Mouse (Mus musculus) hindbrain, embryonic 11.5 days (tissue): ENCODE results near the gene Ccdc158. TPM values are rescaled to one million over a fixed set of nuclear protein-coding genes. Genes with fewer than 3 reads are reported as not detected.

ENCODE experiments used
- ATAC-seq: fragments of 200-750 bp; cut with Nextera tagmentation; 2 replicates; pipeline ENCODE4 v1.8.0; 2017; ENCODE audit warnings: mild to moderate bottlenecking, moderate TSS enrichment, moderate library complexity; ENCODE audit not compliant: low FRiP score
- DNase-seq: peaks from one replicate; pipeline ENCODE4 v3.0.0-alpha.2; 2015; ENCODE audit warnings: low spot score
- H3K27ac ChIP-seq: fragments of 300-500 bp; sonication (generic); 2 replicates; pipeline ENCODE4 v1.5.1; 2014; ENCODE audit warnings: mild to moderate bottlenecking, low read depth, low read length
- H3K27me3 ChIP-seq: fragments of 300-500 bp; sonication (generic); 2 replicates; pipeline ENCODE4 v1.6.1; 2014; ENCODE audit warnings: mild to moderate bottlenecking, low read length, moderate library complexity, mixed read lengths; ENCODE audit not compliant: control insufficient read depth, insufficient read depth
- H3K36me3 ChIP-seq: fragments of 300-500 bp; sonication (generic); 2 replicates; pipeline ENCODE4 v1.6.1; 2014; ENCODE audit warnings: mild to moderate bottlenecking, low read length, moderate library complexity, mixed read lengths; ENCODE audit not compliant: control insufficient read depth, insufficient read depth
- H3K4me1 ChIP-seq: fragments of 300-500 bp; sonication (generic); replicated peaks from 2 replicates; pipeline ENCODE4 v1.6.1; 2014; ENCODE audit warnings: low read length, mixed read lengths; ENCODE audit not compliant: control insufficient read depth, insufficient read depth
- H3K4me2 ChIP-seq: fragments of 300-500 bp; sonication (generic); replicated peaks from 2 replicates; pipeline ENCODE4 v1.6.1; 2014; ENCODE audit warnings: mild to moderate bottlenecking, low read depth, low read length
- H3K4me3 ChIP-seq: fragments of 300-500 bp; sonication (generic); 2 replicates; pipeline ENCODE4 v1.5.1; 2014; ENCODE audit warnings: low read depth, low read length
- H3K9ac ChIP-seq: fragments of 300-500 bp; sonication (generic); 2 replicates; pipeline ENCODE4 v1.6.1; 2014; ENCODE audit warnings: low read depth, low read length
- H3K9me3 ChIP-seq: fragments of 300-500 bp; sonication (generic); 2 replicates; pipeline ENCODE4 v1.6.1; 2016; ENCODE audit warnings: low read length; ENCODE audit not compliant: control insufficient read depth
- WGBS: fragments of 180-500 bp; shearing (Covaris S2); extraction: QIAGEN DNeasy Blood & Tissue Kit; methylation state at CpG from one replicate; pipeline ENCODE4 v1.1.7; 2014; 5-methylcytosine and 5-hydroxymethylcytosine counted together
- polyA plus RNA-seq: library from polyadenylated mRNA; unstranded; fragments of >200 nt; fragmentation: Nextera tagmentation; extraction: Ambion mirVana; gene quantifications from 2 replicates; pipeline ENCODE4 v1.2.1, GENCODE M21; 2014

The Ccdc158 gene
- polyA plus RNA-seq, 1 experiment from 2014 or later, result 1.1 TPM

- no peak for DNase-seq
- Histone ChIP-seq H3K27me3 (no peaks in the 10 kb centered on the region), H3K4me1 (no peaks in the 10 kb centered on the region), H3K9ac (no peak overlapping the region), H3K27ac (no peak overlapping the region), H3K9me3 (no peaks in the 10 kb centered on the region), H3K36me3 (no peaks in the 10 kb centered on the region), H3K4me3 (no peak overlapping the region), H3K4me2 (no peak overlapping the region)
- 83% methylated on average over 10 of the region's 10 CpGs for WGBS
- no peak for ATAC-seq
These were observed 6.8 kb upstream of the Ccdc158 start for GRCm38 (mm10) chr5:92681861-92682260.

- peak; percentile 69 for DNase-seq
- Histone ChIP-seq H3K4me2 (no peak overlapping the region), H3K36me3 (no peaks in the 10 kb centered on the region), H3K27me3 (no peaks in the 10 kb centered on the region), H3K9me3 (no peaks in the 10 kb centered on the region), H3K4me1 (no peaks in the 10 kb centered on the region), H3K27ac (no peak overlapping the region), H3K9ac (no peak overlapping the region), H3K4me3 (no peak overlapping the region)
- ATAC-seq, result no peak
- WGBS, result 35% methylated on average over 4 of the region's 4 CpGs
These were observed 4.4 kb upstream of the Ccdc158 start for GRCm38 (mm10) chr5:92679441-92679840.

GRCm38 (mm10) chr5:92675574-92675920, 476 bp upstream of the Ccdc158 start:
- 2% methylated on average over 9 of the region's 9 CpGs for WGBS
- Histone ChIP-seq H3K9ac (0 out of 2 replicates have a peak overlapping the region, but pooled peaks have one; percentile 23), H3K27me3 (no peaks in the 10 kb centered on the region), H3K4me3 (peak overlapping the region; percentile 35), H3K4me2 (peak overlapping the region; percentile 77), H3K9me3 (no peaks in the 10 kb centered on the region), H3K36me3 (no peaks in the 10 kb centered on the region), H3K4me1 (no peaks in the 10 kb centered on the region), H3K27ac (no peak overlapping the region)
- no peak for ATAC-seq
- DNase-seq, result no peak

- H3K36me3 ChIP-seq, result no peaks in the 10 kb centered on the region
- no peak for ATAC-seq
- no peak for DNase-seq
- H3K4me2 ChIP-seq, result no peak overlapping the region
- no peak overlapping the region for H3K27ac ChIP-seq
- no peak overlapping the region for H3K9ac ChIP-seq
- H3K4me1 ChIP-seq, result no peaks in the 10 kb centered on the region
- 78% methylated on average over 5 of the region's 5 CpGs for WGBS
- no peaks in the 10 kb centered on the region for H3K27me3 ChIP-seq
- H3K4me3 ChIP-seq, result no peak overlapping the region
- no peaks in the 10 kb centered on the region for H3K9me3 ChIP-seq
These were observed 8.2 kb downstream of the Ccdc158 start for GRCm38 (mm10) chr5:92666860-92667259.

GRCm38 (mm10) chr5:92664321-92664720, 10.8 kb downstream of the Ccdc158 start:
- 63% methylated on average over 2 of the region's 2 CpGs for WGBS
- H3K36me3 ChIP-seq, result no peaks in the 10 kb centered on the region
- ATAC-seq, result no peak

GRCm38 (mm10) chr5:92656256-92656655, 18.8 kb downstream of the Ccdc158 start:
- Histone ChIP-seq H3K4me3 (no peak overlapping the region), H3K9ac (no peak overlapping the region), H3K4me2 (no peak overlapping the region), H3K4me1 (no peaks in the 10 kb centered on the region), H3K36me3 (no peaks in the 10 kb centered on the region), H3K27ac (no peak overlapping the region), H3K27me3 (no peaks in the 10 kb centered on the region), H3K9me3 (no peaks in the 10 kb centered on the region)
- DNase-seq (peak; percentile 75), ATAC-seq (no peak)
- WGBS, result 23% methylated on average over 1 of the region's 1 CpGs

More at GRCm38 (mm10) chr5:92664321-92664720, 10.8 kb downstream of the Ccdc158 start:
- no peaks in the 10 kb centered on the region for H3K27me3 ChIP-seq
- no peak overlapping the region for H3K4me2 ChIP-seq
- H3K4me3 ChIP-seq, result no peak overlapping the region
- no peak overlapping the region for H3K27ac ChIP-seq
- no peaks in the 10 kb centered on the region for H3K9me3 ChIP-seq
- no peak for DNase-seq
- no peak overlapping the region for H3K9ac ChIP-seq
- H3K4me1 ChIP-seq, result no peaks in the 10 kb centered on the region

- Histone ChIP-seq H3K9me3 (no peaks in the 10 kb centered on the region), H3K27ac (no peak overlapping the region), H3K4me2 (no peak overlapping the region), H3K36me3 (no peaks in the 10 kb centered on the region), H3K9ac (no peak overlapping the region), H3K4me3 (no peak overlapping the region), H3K4me1 (no peaks in the 10 kb centered on the region), H3K27me3 (no peaks in the 10 kb centered on the region)
- WGBS, result 82% methylated on average over 3 of the region's 3 CpGs
- ATAC-seq (no peak), DNase-seq (no peak)
These were observed 34.2 kb downstream of the Ccdc158 start for GRCm38 (mm10) chr5:92640861-92641260.

- no peak overlapping the region for H3K4me2 ChIP-seq
- H3K9ac ChIP-seq, result no peak overlapping the region
- DNase-seq, result no peak
- no peak overlapping the region for H3K4me3 ChIP-seq
- no peaks in the 10 kb centered on the region for H3K36me3 ChIP-seq
- 92% methylated on average over 5 of the region's 5 CpGs for WGBS
- no peaks in the 10 kb centered on the region for H3K27me3 ChIP-seq
- H3K27ac ChIP-seq, result no peak overlapping the region
- H3K9me3 ChIP-seq, result no peaks in the 10 kb centered on the region
- no peak for ATAC-seq
- no peaks in the 10 kb centered on the region for H3K4me1 ChIP-seq
These were observed 39.2 kb downstream of the Ccdc158 start for GRCm38 (mm10) chr5:92635891-92636290.

GRCm38 (mm10) chr5:92634916-92635315, 40.2 kb downstream of the Ccdc158 start:
- ATAC-seq (no peak), DNase-seq (no peak)
- Histone ChIP-seq H3K4me1 (no peaks in the 10 kb centered on the region), H3K9me3 (no peaks in the 10 kb centered on the region), H3K27me3 (no peaks in the 10 kb centered on the region), H3K4me2 (no peak overlapping the region), H3K36me3 (no peaks in the 10 kb centered on the region), H3K9ac (no peak overlapping the region), H3K27ac (no peak overlapping the region), H3K4me3 (no peak overlapping the region)
- WGBS, result 85% methylated on average over 3 of the region's 3 CpGs
